Mouse (Mus musculus) embryonic facial prominence, embryonic 12.5 days (tissue): ENCODE measurements around the gene Fam114a1. TPM values are rescaled to one million over a fixed set of nuclear protein-coding genes. Genes with fewer than 3 reads are reported as not detected.

Experiments
- ATAC-seq: fragments of 200-750 bp; cut with Nextera tagmentation; 2 replicates; pipeline ENCODE4 v1.8.0; 2017; ENCODE audit not compliant: insufficient number of reproducible peaks, insufficient read depth, low FRiP score, low TSS enrichment
- H3K27ac ChIP-seq: fragments of 300-500 bp; sonication (generic); 2 replicates; pipeline ENCODE4 v1.5.1; 2016; ENCODE audit warnings: mild to moderate bottlenecking
- H3K27me3 ChIP-seq: fragments of 300-500 bp; sonication (generic); 2 replicates; pipeline ENCODE4 v1.6.1; 2016; ENCODE audit warnings: mild to moderate bottlenecking, moderate library complexity
- H3K36me3 ChIP-seq: fragments of 300-500 bp; sonication (generic); 2 replicates; pipeline ENCODE4 v1.6.1; 2016; ENCODE audit warnings: mild to moderate bottlenecking
- H3K4me1 ChIP-seq: fragments of 300-500 bp; sonication (generic); 2 replicates; pipeline ENCODE4 v1.6.1; 2016
- H3K4me2 ChIP-seq: fragments of 300-500 bp; sonication (generic); replicated peaks from 2 replicates; pipeline ENCODE4 v1.6.1; 2016; ENCODE audit warnings: mild to moderate bottlenecking, moderate library complexity
- H3K4me3 ChIP-seq: fragments of 300-500 bp; sonication (generic); 2 replicates; pipeline ENCODE4 v1.5.1; 2016; ENCODE audit warnings: mild to moderate bottlenecking
- H3K9ac ChIP-seq: fragments of 300-500 bp; sonication (generic); 2 replicates; pipeline ENCODE4 v1.6.1; 2016; ENCODE audit warnings: mild to moderate bottlenecking, moderate library complexity
- H3K9me3 ChIP-seq: fragments of 300-500 bp; sonication (generic); 2 replicates; pipeline ENCODE4 v1.6.1; 2016; ENCODE audit warnings: mild to moderate bottlenecking, moderate library complexity
- WGBS: fragments of 180-500 bp; shearing (Covaris S2); methylation state at CpG from one replicate; pipeline ENCODE4 v1.1.7; 2016; 5-methylcytosine and 5-hydroxymethylcytosine counted together
- polyA plus RNA-seq: library from polyadenylated mRNA; unstranded; fragments of >200 nt; fragmentation: Nextera tagmentation; extraction: Ambion mirVana; gene quantifications from 2 replicates; pipeline ENCODE4 v1.2.1, GENCODE M21; 2016

The Fam114a1 gene
- polyA plus RNA-seq, 1 experiment from 2014 or later = 32.8 TPM

- H3K36me3 ChIP-seq = no peaks in the 10 kb centered on the region
- H3K4me3 ChIP-seq = peak overlapping the region; percentile 73
- H3K4me2 ChIP-seq = peak overlapping the region; percentile 84
- ATAC-seq = peak; percentile 17; the same call in 1 of the 2 replicates
- H3K9me3 ChIP-seq = no peaks in the 10 kb centered on the region
- peak overlapping the region; percentile 52; the same call in 1 of the 2 replicates for H3K27ac ChIP-seq
- peak overlapping the region; percentile 78 for H3K9ac ChIP-seq
- H3K27me3 ChIP-seq = no peaks in the 10 kb centered on the region
- H3K4me1 ChIP-seq = peaks cover 11% of the 10 kb centered on the region
- WGBS = 4% methylated on average over 14 of the region's 14 CpGs
These were observed 660 bp upstream of the Fam114a1 start for GRCm38 (mm10) chr5:64968961-64969860.

GRCm38 (mm10) chr5:64975121-64975520, 5.2 kb downstream of the Fam114a1 start:
- no peaks in the 10 kb centered on the region for H3K9me3 ChIP-seq
- peaks cover 6% of the 10 kb centered on the region for H3K36me3 ChIP-seq
- no peak overlapping the region for H3K4me2 ChIP-seq
- no peaks in the 10 kb centered on the region for H3K27me3 ChIP-seq
- 76% methylated on average over 5 of the region's 5 CpGs for WGBS
- ATAC-seq = no peak
- H3K4me1 ChIP-seq = peaks cover 6% of the 10 kb centered on the region; the same call in 1 of the 2 replicates
- H3K9ac ChIP-seq = no peak overlapping the region
- H3K27ac ChIP-seq = no peak overlapping the region
- no peak overlapping the region for H3K4me3 ChIP-seq

- peaks cover 10% of the 10 kb centered on the region for H3K36me3 ChIP-seq
- ATAC-seq = no peak
- H3K27ac ChIP-seq = no peak overlapping the region
- no peaks in the 10 kb centered on the region for H3K9me3 ChIP-seq
- H3K4me3 ChIP-seq = no peak overlapping the region
- no peak overlapping the region for H3K4me2 ChIP-seq
- no peaks in the 10 kb centered on the region for H3K4me1 ChIP-seq
- WGBS = 83% methylated on average over 8 of the region's 8 CpGs
- no peaks in the 10 kb centered on the region for H3K27me3 ChIP-seq
- H3K9ac ChIP-seq = no peak overlapping the region
These were observed 7.3 kb downstream of the Fam114a1 start for GRCm38 (mm10) chr5:64977128-64977527.

- Histone ChIP-seq H3K9ac (no peak overlapping the region), H3K4me1 (no peaks in the 10 kb centered on the region), H3K9me3 (no peaks in the 10 kb centered on the region), H3K36me3 (peaks cover 14% of the 10 kb centered on the region; the same call in 1 of the 2 replicates), H3K4me3 (no peak overlapping the region), H3K27me3 (no peaks in the 10 kb centered on the region), H3K27ac (no peak overlapping the region), H3K4me2 (no peak overlapping the region)
- 56% methylated on average over 7 of the region's 7 CpGs for WGBS
- no peak for ATAC-seq
These were observed 16.1 kb downstream of the Fam114a1 start for GRCm38 (mm10) chr5:64985971-64986370.

- no peaks in the 10 kb centered on the region for H3K27me3 ChIP-seq
- H3K9me3 ChIP-seq = no peaks in the 10 kb centered on the region
- no peak overlapping the region for H3K27ac ChIP-seq
- peaks cover 11% of the 10 kb centered on the region; the same call in 1 of the 2 replicates for H3K36me3 ChIP-seq
- WGBS = 90% methylated on average over 1 of the region's 1 CpGs
- H3K4me1 ChIP-seq = no peaks in the 10 kb centered on the region
- no peak overlapping the region for H3K4me3 ChIP-seq
- H3K9ac ChIP-seq = no peak overlapping the region
- no peak overlapping the region for H3K4me2 ChIP-seq
- no peak for ATAC-seq
These were observed 20.1 kb downstream of the Fam114a1 start for GRCm38 (mm10) chr5:64989940-64990339.

GRCm38 (mm10) chr5:64992540-64992939, 22.7 kb downstream of the Fam114a1 start:
- H3K9ac ChIP-seq = no peak overlapping the region
- H3K4me3 ChIP-seq = no peak overlapping the region
- H3K9me3 ChIP-seq = no peaks in the 10 kb centered on the region
- WGBS = 64% methylated on average over 8 of the region's 8 CpGs
- H3K36me3 ChIP-seq = peaks cover 24% of the 10 kb centered on the region
- H3K4me2 ChIP-seq = no peak overlapping the region
- ATAC-seq = no peak
- H3K27ac ChIP-seq = no peak overlapping the region
- no peaks in the 10 kb centered on the region for H3K27me3 ChIP-seq
- H3K4me1 ChIP-seq = no peaks in the 10 kb centered on the region

- no peak overlapping the region for H3K9ac ChIP-seq
- H3K4me1 ChIP-seq = no peaks in the 10 kb centered on the region
- H3K4me2 ChIP-seq = no peak overlapping the region
- WGBS = 99% methylated on average over 2 of the region's 2 CpGs
- peaks cover 16% of the 10 kb centered on the region for H3K36me3 ChIP-seq
- no peak overlapping the region for H3K4me3 ChIP-seq
- no peaks in the 10 kb centered on the region for H3K9me3 ChIP-seq
- no peaks in the 10 kb centered on the region for H3K27me3 ChIP-seq
- H3K27ac ChIP-seq = no peak overlapping the region
- no peak for ATAC-seq
These were observed 25.5 kb downstream of the Fam114a1 start for GRCm38 (mm10) chr5:64995408-64995807.

- 48% methylated on average over 10 of the region's 10 CpGs for WGBS
- H3K4me2 ChIP-seq = no peak overlapping the region
- no peak overlapping the region for H3K27ac ChIP-seq
- H3K27me3 ChIP-seq = no peaks in the 10 kb centered on the region
- H3K9ac ChIP-seq = no peak overlapping the region
- no peaks in the 10 kb centered on the region for H3K9me3 ChIP-seq
- no peaks in the 10 kb centered on the region for H3K36me3 ChIP-seq
- peaks cover 9% of the 10 kb centered on the region; the same call in 1 of the 2 replicates for H3K4me1 ChIP-seq
- no peak overlapping the region for H3K4me3 ChIP-seq
- no peak for ATAC-seq
These were observed 33.3 kb downstream of the Fam114a1 start for GRCm38 (mm10) chr5:65002940-65003824.

GRCm38 (mm10) chr5:65003946-65004535, 34.2 kb downstream of the Fam114a1 start:
- H3K4me2 ChIP-seq = no peak overlapping the region
- H3K9ac ChIP-seq = no peak overlapping the region
- ATAC-seq = no peak
- H3K27me3 ChIP-seq = no peaks in the 10 kb centered on the region
- 39% methylated on average over 7 of the region's 7 CpGs for WGBS
- H3K27ac ChIP-seq = no peak overlapping the region
- no peaks in the 10 kb centered on the region for H3K36me3 ChIP-seq
- H3K4me1 ChIP-seq = peaks cover 9% of the 10 kb centered on the region; the same call in 1 of the 2 replicates
- no peaks in the 10 kb centered on the region for H3K9me3 ChIP-seq
- no peak overlapping the region for H3K4me3 ChIP-seq

- Histone ChIP-seq H3K27me3 (no peaks in the 10 kb centered on the region), H3K36me3 (peaks cover 10% of the 10 kb centered on the region), H3K9me3 (no peaks in the 10 kb centered on the region), H3K27ac (no peak overlapping the region), H3K4me1 (peaks cover 9% of the 10 kb centered on the region; the same call in 1 of the 2 replicates), H3K9ac (no peak overlapping the region), H3K4me3 (no peak overlapping the region), H3K4me2 (no peak overlapping the region)
- WGBS = 88% methylated on average over 4 of the region's 4 CpGs
- no peak for ATAC-seq
These were observed 35.4 kb downstream of the Fam114a1 start for GRCm38 (mm10) chr5:65005251-65005650.

- Histone ChIP-seq H3K4me3 (no peak overlapping the region), H3K27me3 (no peaks in the 10 kb centered on the region), H3K27ac (no peak overlapping the region), H3K4me2 (no peak overlapping the region), H3K9me3 (no peaks in the 10 kb centered on the region), H3K9ac (no peak overlapping the region), H3K4me1 (peaks cover 9% of the 10 kb centered on the region; the same call in 1 of the 2 replicates), H3K36me3 (peaks cover 17% of the 10 kb centered on the region)
- 26% methylated on average over 4 of the region's 4 CpGs for WGBS
- ATAC-seq = no peak
These were observed 36.2 kb downstream of the Fam114a1 start for GRCm38 (mm10) chr5:65006011-65006491.
